19 mouse cellular contexts compared by ENCODE assay signal in the genomic region with DNA sequence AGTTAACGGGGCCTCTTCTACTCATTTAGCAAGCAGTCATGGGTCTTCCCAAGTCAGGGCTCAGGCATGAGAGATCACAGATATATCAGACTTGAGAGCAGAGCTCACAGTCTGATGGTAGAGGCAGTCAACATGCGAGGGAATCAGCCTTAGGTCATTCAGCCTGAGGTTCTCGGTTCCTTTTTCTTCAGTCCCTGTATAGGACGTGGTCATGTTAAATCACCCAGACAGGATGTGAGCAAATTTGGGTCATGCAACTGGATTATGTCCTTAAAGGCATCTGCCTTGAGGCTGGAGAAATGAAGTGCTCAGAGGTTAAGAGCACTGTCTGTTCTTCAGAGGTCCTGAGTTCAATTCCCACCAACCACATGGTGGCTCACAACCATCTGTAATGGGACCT. TPM values are rescaled to one million over a fixed set of nuclear protein-coding genes. Genes with fewer than 3 reads are reported as not detected.
DNase-seq lines count a peak whose midpoint lies in the region; ATAC-seq lines count a peak whose summit lies in the region.
"Had no signal": no experiment of that assay in that cellular context is flagged by ENCODE, and none has a peak within 500 bp of the region (broad histone marks: within the 10 kb centered on the region; RNA-seq: fewer than 3 reads in every experiment).

No protein-coding gene starts in this region.

- no peak for DNase-seq in intestine, embryonic 14.5 days (ENCODE audit: low spot score)
- DNase-seq in midbrain, embryonic 11.5 days (ENCODE audit: low spot score, missing footprints): peak; percentile 21
- peak; percentile 14 for DNase-seq in c-Kit-positive CD71-negative TER-119-negative erythroid progenitor cells, embryonic 14.5 days (ENCODE audit: low read depth)
- no peak for DNase-seq in ovary, adult 18-20 months (ENCODE audit: low spot score)
- DNase-seq: adrenal gland, postnatal 14 days; cerebellum, postnatal 14 days; forebrain, postnatal 0 days; gastrocnemius, postnatal 10 days; kidney, postnatal 4 days; left cerebral cortex, postnatal 4 days; lung, postnatal 4 days; thymus, postnatal 25 days had no signal

- 72% methylated on average over 4 of the region's 4 CpGs for WGBS in intestine, embryonic 14.5 days
- WGBS in intestine, embryonic 16.5 days: 71% methylated on average over 4 of the region's 4 CpGs
- WGBS in midbrain, embryonic 11.5 days: 90% methylated on average over 4 of the region's 4 CpGs
- 93% methylated on average over 4 of the region's 4 CpGs for WGBS in midbrain, embryonic 13.5 days
- WGBS in stomach, embryonic 16.5 days: 74% methylated on average over 4 of the region's 4 CpGs

- no peak overlapping the region for H3K4me2 ChIP-seq in intestine, embryonic 14.5 days (ENCODE audit: low read length)
- H3K4me2 ChIP-seq in intestine, embryonic 16.5 days (ENCODE audit: low read depth, low read length): no peak overlapping the region
- no peak overlapping the region for H3K4me2 ChIP-seq in midbrain, embryonic 11.5 days
- no peak overlapping the region for H3K4me2 ChIP-seq in midbrain, embryonic 13.5 days (replicated peaks)
- no peak overlapping the region for H3K4me2 ChIP-seq in stomach, embryonic 16.5 days (ENCODE audit: low read depth, low read length)
- H3K4me2 ChIP-seq: heart, embryonic 15.5 days had no signal

- H3K4me3 ChIP-seq in intestine, embryonic 14.5 days (ENCODE audit: low read depth, low read length): no peak overlapping the region
- no peak overlapping the region for H3K4me3 ChIP-seq in intestine, embryonic 16.5 days (ENCODE audit: low read length)
- H3K4me3 ChIP-seq in midbrain, embryonic 11.5 days (ENCODE audit: low read depth, low read length): no peak overlapping the region
- H3K4me3 ChIP-seq in midbrain, embryonic 13.5 days (replicated peaks): no peak overlapping the region
- no peak overlapping the region for H3K4me3 ChIP-seq in stomach, embryonic 16.5 days (replicated peaks; ENCODE audit: low read length)
- H3K4me3 ChIP-seq: heart, embryonic 15.5 days; hindbrain, embryonic 10.5 days had no signal

- H3K36me3 ChIP-seq in intestine, embryonic 14.5 days (ENCODE audit: control insufficient read depth, insufficient read depth, low read length): no peaks in the 10 kb centered on the region
- H3K36me3 ChIP-seq in intestine, embryonic 16.5 days (ENCODE audit: control insufficient read depth, insufficient read depth, low read length): no peaks in the 10 kb centered on the region
- no peaks in the 10 kb centered on the region for H3K36me3 ChIP-seq in midbrain, embryonic 11.5 days (ENCODE audit: control insufficient read depth, insufficient read depth, low read length)
- no peaks in the 10 kb centered on the region for H3K36me3 ChIP-seq in midbrain, embryonic 13.5 days
- no peaks in the 10 kb centered on the region for H3K36me3 ChIP-seq in stomach, embryonic 16.5 days (ENCODE audit: control insufficient read depth, insufficient read depth, low read length)
- H3K36me3 ChIP-seq: heart, embryonic 15.5 days; hindbrain, embryonic 10.5 days had no signal

- H3K27me3 ChIP-seq in intestine, embryonic 14.5 days (replicated peaks; ENCODE audit: control insufficient read depth, insufficient read depth, low read length): no peaks in the 10 kb centered on the region
- no peaks in the 10 kb centered on the region for H3K27me3 ChIP-seq in intestine, embryonic 16.5 days (replicated peaks; ENCODE audit: control insufficient read depth, insufficient read depth, low read length)
- no peaks in the 10 kb centered on the region for H3K27me3 ChIP-seq in midbrain, embryonic 11.5 days (ENCODE audit: control insufficient read depth, insufficient read depth, low read length)
- H3K27me3 ChIP-seq in midbrain, embryonic 13.5 days: no peaks in the 10 kb centered on the region
- no peaks in the 10 kb centered on the region for H3K27me3 ChIP-seq in stomach, embryonic 16.5 days (ENCODE audit: control insufficient read depth, insufficient read depth, low read length)
- H3K27me3 ChIP-seq: heart, embryonic 15.5 days had no signal

- no peak overlapping the region for H3K9ac ChIP-seq in intestine, embryonic 14.5 days (ENCODE audit: low read length)
- H3K9ac ChIP-seq in intestine, embryonic 16.5 days (ENCODE audit: low read depth, low read length): no peak overlapping the region
- no peak overlapping the region for H3K9ac ChIP-seq in midbrain, embryonic 11.5 days (ENCODE audit: low read length)
- no peak overlapping the region for H3K9ac ChIP-seq in midbrain, embryonic 13.5 days (replicated peaks)
- H3K9ac ChIP-seq in stomach, embryonic 16.5 days (ENCODE audit: low read length): no peak overlapping the region
- H3K9ac ChIP-seq: forebrain, postnatal 0 days; heart, embryonic 15.5 days; liver, embryonic 14.5 days had no signal

- ATAC-seq in intestine, embryonic 14.5 days (replicated peaks; ENCODE audit: low FRiP score, low TSS enrichment, low read depth): no peak
- ATAC-seq in intestine, embryonic 16.5 days: no peak
- no peak for ATAC-seq in midbrain, embryonic 11.5 days (ENCODE audit: low FRiP score)
- no peak for ATAC-seq in midbrain, embryonic 13.5 days
- no peak for ATAC-seq in stomach, embryonic 16.5 days (ENCODE audit: insufficient read depth, low FRiP score)
- ATAC-seq: forebrain, postnatal 0 days; midbrain, embryonic 16.5 days had no signal

- H3K27ac ChIP-seq in intestine, embryonic 14.5 days (ENCODE audit: low read depth): 0 out of 2 replicates have a peak overlapping the region, but pooled peaks have one; percentile 94
- no peak overlapping the region for H3K27ac ChIP-seq in intestine, embryonic 16.5 days (ENCODE audit: low read length)
- no peak overlapping the region for H3K27ac ChIP-seq in midbrain, embryonic 11.5 days (ENCODE audit: low read depth, low read length)
- H3K27ac ChIP-seq in midbrain, embryonic 13.5 days: no peak overlapping the region
- 0 out of 2 replicates have a peak overlapping the region, but pooled peaks have one; percentile 94 for H3K27ac ChIP-seq in stomach, embryonic 16.5 days (ENCODE audit: low read length)
- H3K27ac ChIP-seq: heart, embryonic 15.5 days; hindbrain, embryonic 10.5 days; liver, embryonic 14.5 days had no signal

- no peaks in the 10 kb centered on the region for H3K9me3 ChIP-seq in intestine, embryonic 14.5 days (ENCODE audit: control insufficient read depth, low read length)
- no peaks in the 10 kb centered on the region for H3K9me3 ChIP-seq in intestine, embryonic 16.5 days (ENCODE audit: control insufficient read depth, low read length)
- H3K9me3 ChIP-seq in midbrain, embryonic 11.5 days (ENCODE audit: control insufficient read depth, low read length): no peaks in the 10 kb centered on the region
- no peaks in the 10 kb centered on the region for H3K9me3 ChIP-seq in midbrain, embryonic 13.5 days
- 0 out of 2 replicates have a peak, but pooled peaks cover 4% of the 10 kb centered on the region for H3K9me3 ChIP-seq in stomach, embryonic 16.5 days (replicated peaks; ENCODE audit: control insufficient read depth, low read length)
- H3K9me3 ChIP-seq: heart, embryonic 15.5 days; hindbrain, embryonic 10.5 days had no signal

- peaks cover 30% of the 10 kb centered on the region for H3K4me1 ChIP-seq in intestine, embryonic 14.5 days (replicated peaks; ENCODE audit: control insufficient read depth, insufficient read depth, low read length)
- peaks cover 26% of the 10 kb centered on the region for H3K4me1 ChIP-seq in intestine, embryonic 16.5 days (ENCODE audit: control insufficient read depth, insufficient read depth, low read length)
- peaks cover 14% of the 10 kb centered on the region for H3K4me1 ChIP-seq in midbrain, embryonic 11.5 days (ENCODE audit: control insufficient read depth, insufficient read depth, low read length)
- peaks cover 20% of the 10 kb centered on the region for H3K4me1 ChIP-seq in midbrain, embryonic 13.5 days (replicated peaks)
- H3K4me1 ChIP-seq in stomach, embryonic 16.5 days (ENCODE audit: control insufficient read depth, insufficient read depth, low read length): peaks cover 41% of the 10 kb centered on the region

RNA-seq across cellular contexts. Expression of a gene that starts 29.9 kb away (rescaled TPM):
- polyA plus RNA-seq in intestine, embryonic 14.5 days (2014; fragmentation: Nextera tagmentation; extraction: Ambion mirVana): 3.3 and 3.4 TPM in 2 replicates
- 3.9 and 4.2 TPM in 2 replicates for polyA plus RNA-seq in intestine, embryonic 16.5 days (2015; fragmentation: Nextera tagmentation; extraction: Ambion mirVana)
- 1.4 and 1.6 TPM in 2 replicates for polyA plus RNA-seq in midbrain, embryonic 11.5 days (2014; fragmentation: Nextera tagmentation; extraction: Ambion mirVana)
- 1.9 and 2.4 TPM in 2 replicates for polyA plus RNA-seq in midbrain, embryonic 13.5 days (2015; fragmentation: Nextera tagmentation; extraction: Ambion mirVana)
- polyA plus RNA-seq in stomach, embryonic 16.5 days (2015; fragmentation: Nextera tagmentation; extraction: Ambion mirVana): 15.3 and 16.9 TPM in 2 replicates

RNA-seq across cellular contexts. Expression of a gene that starts 49.3 kb away (rescaled TPM):
- 159 and 168 TPM in 2 replicates for polyA plus RNA-seq in intestine, embryonic 14.5 days (2014; fragmentation: Nextera tagmentation; extraction: Ambion mirVana)
- 283 and 299 TPM in 2 replicates for polyA plus RNA-seq in intestine, embryonic 16.5 days (2015; fragmentation: Nextera tagmentation; extraction: Ambion mirVana)
- polyA plus RNA-seq in midbrain, embryonic 11.5 days (2014; fragmentation: Nextera tagmentation; extraction: Ambion mirVana): 156 and 161 TPM in 2 replicates
- polyA plus RNA-seq in midbrain, embryonic 13.5 days (2015; fragmentation: Nextera tagmentation; extraction: Ambion mirVana): 123 and 133 TPM in 2 replicates
- polyA plus RNA-seq in stomach, embryonic 16.5 days (2015; fragmentation: Nextera tagmentation; extraction: Ambion mirVana): 211 and 262 TPM in 2 replicates

Comparison
In these comparisons a context has a peak if more than half of its experiments do, and no peak if none do; other contexts are left out.
1. H3K27ac ChIP-seq: peak in intestine, embryonic 14.5 days (single experiment) and stomach, embryonic 16.5 days (single experiment); none in intestine, embryonic 16.5 days (single experiment), midbrain, embryonic 11.5 days (single experiment) and midbrain, embryonic 13.5 days (single experiment).
2. DNase-seq: peak in midbrain, embryonic 11.5 days (single experiment) and c-Kit-positive CD71-negative TER-119-negative erythroid progenitor cells, embryonic 14.5 days (single experiment); none in intestine, embryonic 14.5 days (single experiment) and ovary, adult 18-20 months (single experiment).